Mouse (Mus musculus): Measurements from ENCODE around the gene Atp1a2. TPM values are rescaled to one million over a fixed set of nuclear protein-coding genes. Genes with fewer than 3 reads are reported as not detected.
A peak's percentile ranks its signal among the peaks of the same experiment; 100 is the strongest.

Atp1a2 gene
- polyA plus RNA-seq, 2 experiments from 2014 or later, result 0.33 to 0.42 TPM

GRCm38 (mm10) chr1:172302851-172303250 is 5.0 kb upstream of the Atp1a2 start:
- ATAC-seq, result no peak

GRCm38 (mm10) chr1:172302311-172302710 is 4.4 kb upstream of the Atp1a2 start:
- ATAC-seq, result no peak

- ATAC-seq, result no peak
Observed at GRCm38 (mm10) chr1:172301180-172301579, 3.3 kb upstream of the Atp1a2 start.

GRCm38 (mm10) chr1:172300247-172300646 is 2.4 kb upstream of the Atp1a2 start:
- no peak for ATAC-seq

GRCm38 (mm10) chr1:172299528-172299927 is 1.7 kb upstream of the Atp1a2 start:
- no peak for ATAC-seq

GRCm38 (mm10) chr1:172296816-172297510 is 901 bp downstream of the Atp1a2 start:
- no peak for ATAC-seq

GRCm38 (mm10) chr1:172295751-172296197 is 2.1 kb downstream of the Atp1a2 start:
- no peak for ATAC-seq

GRCm38 (mm10) chr1:172293449-172293848 is 4.4 kb downstream of the Atp1a2 start:
- no peak for ATAC-seq

GRCm38 (mm10) chr1:172292880-172293279 is 5.0 kb downstream of the Atp1a2 start:
- no peak for ATAC-seq

GRCm38 (mm10) chr1:172289617-172289946 is 8.3 kb downstream of the Atp1a2 start:
- ATAC-seq, result no peak

- no peak for ATAC-seq
Observed at GRCm38 (mm10) chr1:172288900-172289616, 8.8 kb downstream of the Atp1a2 start.

GRCm38 (mm10) chr1:172286740-172287139 is 11.1 kb downstream of the Atp1a2 start:
- peak; percentile 72 for ATAC-seq

GRCm38 (mm10) chr1:172284221-172284620 is 13.6 kb downstream of the Atp1a2 start:
- no peak for ATAC-seq

- no peak for ATAC-seq
Observed at GRCm38 (mm10) chr1:172283073-172283472, 14.8 kb downstream of the Atp1a2 start.

GRCm38 (mm10) chr1:172281522-172282254 is 16.2 kb downstream of the Atp1a2 start:
- ATAC-seq, result no peak

GRCm38 (mm10) chr1:172279768-172280509 is 17.9 kb downstream of the Atp1a2 start:
- ATAC-seq, result no peak

GRCm38 (mm10) chr1:172278328-172278727 is 19.5 kb downstream of the Atp1a2 start:
- no peak for ATAC-seq

- peak; percentile 92 for ATAC-seq
Observed at GRCm38 (mm10) chr1:172277172-172277571, 20.7 kb downstream of the Atp1a2 start.

- ATAC-seq, result no peak
Observed at GRCm38 (mm10) chr1:172274547-172274946, 23.3 kb downstream of the Atp1a2 start.

- ATAC-seq, result no peak
Observed at GRCm38 (mm10) chr1:172274116-172274515, 23.7 kb downstream of the Atp1a2 start.

GRCm38 (mm10) chr1:172273386-172273785 is 24.5 kb downstream of the Atp1a2 start:
- no peak for ATAC-seq

GRCm38 (mm10) chr1:172271765-172272164 is 26.1 kb downstream of the Atp1a2 start:
- ATAC-seq, result no peak

- no peak for ATAC-seq
Observed at GRCm38 (mm10) chr1:172271208-172271607, 26.7 kb downstream of the Atp1a2 start.

Data from CD4-positive, CD25-positive, alpha-beta regulatory T cell, adult 4 months (primary cell).